Mouse (Mus musculus): ENCODE measurements around the gene Cand1. TPM values are rescaled to one million over a fixed set of nuclear protein-coding genes. Genes with fewer than 3 reads are reported as not detected.

The Cand1 gene
- polyA plus RNA-seq, 1 experiment, result 21.2 TPM

DNA sequence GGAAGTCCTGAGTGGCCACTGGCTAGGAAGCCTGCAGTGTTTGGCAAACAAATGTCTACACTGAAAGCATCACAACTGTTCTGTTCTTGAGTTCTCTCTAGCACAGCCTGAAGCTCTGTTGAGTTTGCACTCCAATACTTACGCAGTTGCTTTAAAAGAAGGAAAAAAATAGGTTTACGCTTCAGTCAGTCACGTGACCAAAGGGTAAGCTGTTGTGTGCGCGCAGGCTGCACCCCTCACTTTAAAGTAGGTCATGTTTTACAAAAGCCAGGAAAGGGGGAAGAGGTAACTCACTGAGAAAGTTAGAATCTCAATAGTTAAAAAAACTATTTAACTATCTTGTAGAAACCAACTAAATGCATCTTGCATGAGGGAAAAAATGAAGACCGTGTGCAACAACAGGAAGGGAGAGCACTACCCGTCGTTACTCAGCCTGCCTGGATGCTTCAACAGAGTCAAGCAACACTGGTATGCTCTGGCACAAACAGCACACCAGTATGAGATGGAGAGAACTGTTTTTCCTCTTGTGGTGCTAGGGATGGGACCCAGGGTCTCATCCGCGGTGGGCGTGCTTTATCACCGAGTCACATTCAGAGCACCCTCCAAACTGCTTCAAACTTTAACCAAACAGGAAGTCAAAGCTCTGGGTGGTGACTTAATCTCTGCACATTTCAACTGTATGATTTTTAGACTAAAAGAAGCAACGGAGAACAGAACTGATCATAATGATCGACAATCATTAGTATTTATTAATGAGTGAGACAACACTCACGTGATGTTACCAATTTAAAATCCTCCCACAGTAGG, 21.4 kb downstream of the Cand1 start:
- DNase-seq (ENCODE audit: low read depth, low spot score), result no peak
- WGBS, result 89% methylated on average over 15 of the region's 15 CpGs

- WGBS, result 74% methylated on average over 5 of the region's 5 CpGs
- DNase-seq (ENCODE audit: low read depth, low spot score), result no peak
Observed at GRCm38 (mm10) chr10:119212443-119212842, 27.4 kb downstream of the Cand1 start.

GRCm38 (mm10) chr10:119211251-119211650, 28.6 kb downstream of the Cand1 start:
- no peak for DNase-seq (ENCODE audit: low read depth, low spot score)
- WGBS, result 97% methylated on average over 11 of the region's 11 CpGs

DNA sequence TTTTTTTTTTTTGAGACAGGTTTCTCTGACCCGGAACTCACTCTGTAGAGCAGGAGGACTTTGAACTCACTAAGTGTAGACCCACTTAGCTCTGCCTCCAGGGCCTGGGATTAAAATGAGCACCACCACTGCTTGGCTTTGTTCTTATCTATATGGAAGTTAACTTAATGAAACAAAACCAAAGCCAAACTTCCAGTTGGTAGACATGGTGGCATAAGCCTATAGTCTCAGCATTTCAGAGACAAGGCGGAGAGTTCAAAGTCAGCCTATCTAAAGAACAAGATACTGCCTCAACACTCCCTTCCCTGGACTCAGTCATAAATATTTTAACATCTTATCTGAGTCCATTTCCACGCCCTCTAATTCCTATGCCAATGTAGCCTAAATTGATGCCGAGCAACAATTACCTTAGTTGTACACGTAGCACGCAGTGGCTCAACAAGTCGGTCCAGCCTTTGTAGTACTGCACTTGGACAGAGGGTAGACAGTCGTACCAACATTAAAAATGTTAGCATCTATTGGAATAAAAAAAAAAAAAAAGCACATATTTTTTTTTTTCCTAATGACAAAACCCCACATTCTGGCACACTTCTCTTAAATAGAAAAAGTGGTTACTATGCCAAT, 33.4 kb downstream of the Cand1 start:
- WGBS, result 44% methylated on average over 8 of the region's 8 CpGs
- DNase-seq (ENCODE audit: low read depth, low spot score), result no peak

- WGBS, result 48% methylated on average over 5 of the region's 5 CpGs
Observed at GRCm38 (mm10) chr10:119205229-119205628, 34.6 kb downstream of the Cand1 start.

DNA sequence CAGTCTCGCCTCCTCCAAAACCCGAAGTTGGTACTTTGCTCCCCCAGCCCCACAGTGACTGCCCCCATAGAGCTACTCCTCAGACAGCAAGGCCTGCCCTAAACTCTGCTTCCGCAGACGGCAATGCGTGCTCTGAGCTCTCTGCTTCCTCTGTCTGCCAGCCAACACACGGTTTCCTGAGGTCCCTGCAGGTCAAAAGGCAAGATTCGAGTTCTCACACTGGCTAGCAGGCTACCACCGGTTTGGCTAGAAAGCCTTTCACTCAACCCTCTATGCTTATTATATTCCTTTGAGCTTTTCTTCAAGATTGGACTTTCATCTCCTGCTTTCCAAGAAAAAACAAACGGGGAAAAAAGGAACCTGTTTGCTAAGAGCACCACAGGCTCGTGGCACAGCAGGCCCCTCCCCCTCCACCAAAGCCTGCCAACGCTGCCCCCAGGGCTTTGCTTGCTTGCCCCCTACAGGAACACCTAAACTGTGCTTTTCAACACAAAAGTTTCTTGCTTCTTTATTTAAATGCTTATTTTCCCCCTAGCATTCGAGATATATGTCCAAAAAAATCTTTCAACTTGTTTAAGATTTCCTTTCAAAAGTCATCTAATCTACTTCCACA, 35.4 kb downstream of the Cand1 start:
- 52% methylated on average over 12 of the region's 12 CpGs for WGBS
- DNase-seq (ENCODE audit: low read depth, low spot score), result no peak

More at GRCm38 (mm10) chr10:119205229-119205628, 34.6 kb downstream of the Cand1 start:
- DNase-seq (ENCODE audit: low read depth, low spot score), result no peak

DNA sequence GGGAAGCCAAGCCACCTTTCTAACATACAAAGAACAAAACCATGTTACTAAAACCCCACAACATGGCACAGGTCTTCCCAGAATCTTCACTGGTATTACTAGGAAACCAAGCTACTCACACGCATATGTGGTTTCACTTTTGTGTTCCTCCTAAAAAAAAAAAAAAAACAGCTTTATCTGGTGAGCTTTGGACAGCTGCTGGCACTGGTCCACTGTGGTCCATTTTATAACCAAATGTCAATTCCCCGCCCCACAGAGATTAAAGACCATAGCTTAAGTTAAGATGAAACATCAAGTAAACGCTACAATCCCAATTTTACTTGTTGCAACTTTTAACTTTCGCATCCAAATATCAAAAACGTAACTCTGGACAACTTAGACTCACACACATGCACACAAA, 40.0 kb downstream of the Cand1 start:
- peak; percentile 35 for DNase-seq (ENCODE audit: low read depth, low spot score)

GRCm38 (mm10) chr10:119198186-119198880, 41.5 kb downstream of the Cand1 start:
- WGBS, result 80% methylated on average over 9 of the region's 9 CpGs
- DNase-seq (ENCODE audit: low read depth, low spot score), result no peak

More for the DNA sequence above, 40.0 kb downstream of the Cand1 start:
- 49% methylated on average over 5 of the region's 5 CpGs for WGBS

GRCm38 (mm10) chr10:119197621-119198150, 42.2 kb downstream of the Cand1 start:
- DNase-seq (ENCODE audit: low read depth, low spot score), result no peak
- WGBS, result 95% methylated on average over 13 of the region's 13 CpGs

- no peak for DNase-seq (ENCODE audit: low read depth, low spot score)
- WGBS, result 34% methylated on average over 8 of the region's 8 CpGs
Observed at GRCm38 (mm10) chr10:119192598-119193372, 47.1 kb downstream of the Cand1 start.

- no peak for DNase-seq (ENCODE audit: low read depth, low spot score)
- 74% methylated on average over 4 of the region's 4 CpGs for WGBS
Observed at GRCm38 (mm10) chr10:119187720-119188119, 52.1 kb downstream of the Cand1 start.

DNA sequence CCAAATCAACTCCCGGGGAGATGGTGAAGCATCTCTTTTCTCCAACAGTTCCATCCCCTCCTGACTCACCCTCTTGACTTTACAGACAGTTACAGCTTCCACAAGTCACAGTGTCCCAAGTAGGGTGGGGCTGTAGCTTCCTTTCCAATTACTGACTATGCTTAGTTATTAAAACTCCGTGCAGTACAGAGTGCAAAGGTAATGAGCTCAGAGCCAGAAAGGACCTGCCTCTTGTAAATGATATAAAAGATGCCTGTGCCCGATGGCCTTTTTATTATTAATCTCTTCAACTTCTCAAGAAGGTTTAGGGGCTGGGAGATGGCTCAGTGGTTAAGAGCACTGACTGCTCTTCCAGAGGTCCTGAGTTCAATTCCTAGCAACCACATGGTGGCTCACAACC, 70.2 kb downstream of the Cand1 start:
- WGBS, result 52% methylated on average over 3 of the region's 3 CpGs
- no peak for DNase-seq (ENCODE audit: low read depth, low spot score)

- DNase-seq (ENCODE audit: low read depth, low spot score), result no peak
- WGBS, result 68% methylated on average over 13 of the region's 13 CpGs
Observed at GRCm38 (mm10) chr10:119169237-119169636, 70.6 kb downstream of the Cand1 start.

DNA sequence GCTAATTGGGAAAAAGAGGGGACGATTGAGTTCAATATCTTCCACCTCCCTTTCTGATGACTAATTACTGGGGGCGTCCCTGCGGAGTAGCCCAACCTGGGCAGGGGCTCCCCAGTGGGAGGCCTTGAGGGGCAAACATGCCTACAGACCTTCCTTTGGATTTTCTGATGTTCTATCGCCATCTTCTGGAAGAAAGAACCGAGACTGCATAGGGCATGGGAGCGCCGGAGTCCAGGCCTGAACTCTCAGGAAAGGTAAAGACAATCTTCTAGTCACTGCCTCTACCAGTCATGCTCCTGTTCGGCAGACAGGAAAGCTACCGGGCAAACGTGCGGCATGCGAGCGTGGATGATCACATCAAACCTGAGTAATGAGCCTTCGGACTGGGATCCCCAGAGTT, 71.1 kb downstream of the Cand1 start:
- no peak for DNase-seq (ENCODE audit: low read depth, low spot score)
- 50% methylated on average over 14 of the region's 14 CpGs for WGBS

DNA sequence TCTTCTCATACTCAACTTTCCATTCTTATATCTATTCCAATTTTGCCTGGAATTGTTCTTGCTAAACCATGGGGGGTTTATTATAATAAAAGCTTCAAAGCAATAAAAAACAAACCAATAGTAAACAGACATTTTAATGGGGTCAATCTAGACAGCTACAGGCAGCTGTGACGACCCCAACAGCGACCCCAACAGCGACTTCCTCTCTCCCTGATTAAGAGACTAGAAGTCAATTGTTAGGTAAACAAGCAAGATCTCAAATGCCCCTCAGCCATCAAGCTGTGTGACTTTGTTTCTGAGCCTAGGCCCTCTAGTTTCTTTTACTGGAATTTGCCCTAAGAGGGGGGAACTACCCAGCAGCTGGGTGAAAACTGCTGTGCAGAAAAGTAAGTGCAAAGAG, 72.0 kb downstream of the Cand1 start:
- no peak for DNase-seq (ENCODE audit: low read depth, low spot score)
- 37% methylated on average over 3 of the region's 3 CpGs for WGBS

DNA sequence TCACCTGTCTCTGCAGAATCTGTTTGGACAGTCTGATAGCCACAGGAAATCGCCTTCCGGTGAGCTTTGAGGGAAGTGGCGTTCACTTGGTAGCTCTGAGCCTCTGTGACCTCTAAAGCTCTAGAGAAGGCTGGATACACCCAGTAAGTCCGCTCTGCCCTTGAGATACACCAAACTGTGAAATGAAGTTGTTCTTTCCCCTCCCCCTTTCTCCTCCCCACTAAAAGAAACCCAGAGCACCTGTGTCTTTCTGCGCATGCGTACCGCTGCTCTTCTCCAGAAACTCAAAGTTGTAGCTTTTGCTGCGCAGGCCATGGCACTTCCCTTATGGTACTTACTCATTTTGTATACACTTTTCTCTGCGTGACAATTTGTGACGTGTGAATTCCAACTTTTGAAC, 74.8 kb downstream of the Cand1 start:
- 92% methylated on average over 10 of the region's 10 CpGs for WGBS
- DNase-seq (ENCODE audit: low read depth, low spot score), result no peak

GRCm38 (mm10) chr10:119161820-119162382, 78.0 kb downstream of the Cand1 start:
- no peak for DNase-seq (ENCODE audit: low read depth, low spot score)
- 42% methylated on average over 8 of the region's 8 CpGs for WGBS

- WGBS, result 59% methylated on average over 6 of the region's 6 CpGs
- no peak for DNase-seq (ENCODE audit: low read depth, low spot score)
Observed at GRCm38 (mm10) chr10:119160161-119160560, 79.7 kb downstream of the Cand1 start.

DNA sequence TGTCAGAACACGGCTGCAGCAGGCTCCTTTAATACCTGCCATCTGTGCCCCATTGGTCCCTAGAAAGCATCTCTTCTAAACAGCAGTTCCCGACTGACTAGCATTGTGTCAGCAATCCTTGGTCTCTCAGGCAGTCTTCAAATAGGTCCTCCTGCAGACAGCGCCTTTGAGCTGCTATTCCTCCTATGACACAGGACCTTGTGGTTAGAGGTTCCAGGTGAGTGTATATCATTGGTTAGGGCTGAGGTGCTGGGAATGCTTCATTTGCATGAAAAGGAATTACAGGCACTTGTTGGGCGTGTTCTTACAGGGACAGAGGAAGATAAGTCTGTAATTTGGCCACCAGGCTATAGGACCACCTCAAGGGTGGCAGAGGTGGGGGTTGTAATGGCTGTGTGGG, 90.6 kb downstream of the Cand1 start:
- DNase-seq (ENCODE audit: low read depth, low spot score), result no peak
- WGBS, result 71% methylated on average over 4 of the region's 4 CpGs
